Mouse (Mus musculus) embryonic facial prominence, embryonic 10.5 days (tissue): ENCODE measurements around the gene Syce2. TPM values are rescaled to one million over a fixed set of nuclear protein-coding genes. Genes with fewer than 3 reads are reported as not detected.
A peak's percentile ranks its signal among the peaks of the same experiment; 100 is the strongest.

Source experiments
- DNase-seq: peaks from one replicate; pipeline ENCODE4 v3.0.0-alpha.2; 2017; ENCODE audit warnings: low spot score
- H3K27ac ChIP-seq: fragments of 300-500 bp; sonication (generic); replicated peaks from 2 replicates; pipeline ENCODE4 v1.5.1; 2016; ENCODE audit warnings: mild to moderate bottlenecking
- H3K27me3 ChIP-seq: fragments of 300-500 bp; sonication (generic); replicated peaks from 2 replicates; pipeline ENCODE4 v1.6.1; 2016; ENCODE audit warnings: low read depth, mild to moderate bottlenecking; ENCODE audit not compliant: poor library complexity, severe bottlenecking
- H3K36me3 ChIP-seq: fragments of 300-500 bp; sonication (generic); replicated peaks from 2 replicates; pipeline ENCODE4 v1.6.1; 2016; ENCODE audit warnings: mild to moderate bottlenecking, moderate library complexity
- H3K4me1 ChIP-seq: fragments of 300-500 bp; sonication (generic); 2 replicates; pipeline ENCODE4 v1.6.1; 2016
- H3K4me3 ChIP-seq: fragments of 300-500 bp; sonication (generic); 2 replicates; pipeline ENCODE4 v1.5.1; 2016; ENCODE audit warnings: mild to moderate bottlenecking, moderate library complexity
- H3K9me3 ChIP-seq: fragments of 300-500 bp; sonication (generic); 2 replicates; pipeline ENCODE4 v1.6.1; 2016; ENCODE audit warnings: mild to moderate bottlenecking
- WGBS: fragments of 180-500 bp; shearing (Covaris S2); methylation state at CpG from one replicate; pipeline ENCODE4 v1.1.7; 2016; 5-methylcytosine and 5-hydroxymethylcytosine counted together
- polyA plus RNA-seq: library from polyadenylated mRNA; unstranded; fragments of >200 nt; fragmentation: Nextera tagmentation; extraction: Ambion mirVana; gene quantifications from 2 replicates; pipeline ENCODE4 v1.2.1, GENCODE M21; 2016

Gene Syce2
- polyA plus RNA-seq, 1 experiment from 2014 or later = 83.7 TPM

- Histone ChIP-seq H3K9me3 (no peaks in the 10 kb centered on the region), H3K27me3 (peaks cover 51% of the 10 kb centered on the region), H3K4me3 (no peak overlapping the region), H3K36me3 (no peaks in the 10 kb centered on the region), H3K4me1 (peaks cover 13% of the 10 kb centered on the region), H3K27ac (no peak overlapping the region)
- no peak for DNase-seq
- 76% methylated on average over 7 of the region's 7 CpGs for WGBS
Measured at GRCm38 (mm10) chr8:84925557-84925956, 53.6 kb downstream of the Syce2 start.

DNA sequence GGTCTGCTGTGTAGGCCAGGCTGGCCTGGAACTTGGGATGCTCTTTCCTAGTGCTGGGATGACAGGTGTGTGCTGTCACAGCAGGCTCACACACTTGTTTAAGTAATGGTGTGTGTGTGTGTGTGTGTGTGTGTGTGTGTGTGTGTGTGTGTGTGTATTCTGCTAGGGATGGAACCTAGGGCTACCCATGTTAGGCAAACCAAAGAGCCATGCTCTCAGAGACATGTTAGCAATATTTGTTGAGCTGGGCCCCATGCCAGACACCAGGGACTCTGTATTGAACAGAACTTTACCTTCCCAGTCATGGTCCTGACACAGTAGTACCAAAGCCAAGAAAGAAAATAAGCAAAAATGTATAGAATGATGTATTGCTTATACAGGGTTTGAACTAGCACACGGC is 55.6 kb downstream of the Syce2 start:
- no peak for DNase-seq
- no peaks in the 10 kb centered on the region for H3K9me3 ChIP-seq
- 83% methylated on average over 1 of the region's 1 CpGs for WGBS
- no peaks in the 10 kb centered on the region for H3K36me3 ChIP-seq
- peaks cover 13% of the 10 kb centered on the region for H3K4me1 ChIP-seq
- no peak overlapping the region for H3K27ac ChIP-seq
- no peak overlapping the region for H3K4me3 ChIP-seq
- H3K27me3 ChIP-seq = peaks cover 71% of the 10 kb centered on the region

- Histone ChIP-seq H3K36me3 (no peaks in the 10 kb centered on the region), H3K9me3 (no peaks in the 10 kb centered on the region), H3K27ac (no peak overlapping the region), H3K4me3 (peak overlapping the region; percentile 57), H3K27me3 (peaks cover 75% of the 10 kb centered on the region), H3K4me1 (peaks cover 13% of the 10 kb centered on the region)
- peak; percentile 85 for DNase-seq
- 3% methylated on average over 52 of the region's 52 CpGs for WGBS
Measured at GRCm38 (mm10) chr8:84928456-84929306, 56.8 kb downstream of the Syce2 start.

- Histone ChIP-seq H3K4me3 (no peak overlapping the region), H3K9me3 (no peaks in the 10 kb centered on the region), H3K27ac (no peak overlapping the region), H3K36me3 (no peaks in the 10 kb centered on the region), H3K4me1 (peaks cover 29% of the 10 kb centered on the region), H3K27me3 (peaks cover 82% of the 10 kb centered on the region)
- no peak for DNase-seq
- WGBS = 92% methylated on average over 13 of the region's 13 CpGs
Measured at GRCm38 (mm10) chr8:84930582-84930981, 58.7 kb downstream of the Syce2 start.

DNA sequence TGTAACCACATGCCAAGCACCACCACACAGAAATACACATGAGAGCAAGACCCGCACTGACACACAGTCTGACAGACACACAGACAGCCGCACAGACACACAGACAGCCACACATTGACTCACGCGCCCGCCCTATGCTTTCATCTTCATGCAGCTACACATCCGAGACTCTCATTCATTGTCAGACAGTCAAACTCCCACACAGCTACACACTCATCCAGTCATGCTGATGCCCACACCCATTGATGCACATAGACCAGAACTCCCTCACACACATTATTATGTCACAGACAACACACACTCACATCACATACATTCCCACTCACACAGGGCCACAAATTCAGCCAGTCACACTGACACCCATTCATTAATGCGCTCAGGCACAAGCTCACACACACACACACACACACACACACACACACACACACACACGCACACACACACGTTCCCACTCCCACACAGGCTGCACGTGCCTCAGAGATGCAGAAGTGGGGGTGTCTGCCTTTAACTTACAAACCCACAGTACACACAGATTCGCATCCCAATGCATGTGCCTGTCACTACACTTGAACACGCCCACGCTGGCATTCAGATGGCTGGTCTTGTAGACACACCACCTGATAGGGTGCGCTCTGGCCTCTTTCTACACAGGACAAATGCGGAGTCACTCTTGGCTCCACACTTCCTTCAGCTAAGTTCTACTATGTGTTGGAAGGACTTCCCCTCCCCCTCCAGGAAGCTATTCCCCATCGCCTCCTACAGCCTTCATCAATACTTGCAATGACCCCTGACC is 62.1 kb downstream of the Syce2 start:
- peaks cover 95% of the 10 kb centered on the region for H3K27me3 ChIP-seq
- peaks cover 35% of the 10 kb centered on the region for H3K4me1 ChIP-seq
- H3K9me3 ChIP-seq = no peaks in the 10 kb centered on the region
- H3K36me3 ChIP-seq = no peaks in the 10 kb centered on the region
- 84% methylated on average over 16 of the region's 16 CpGs for WGBS
- H3K4me3 ChIP-seq = no peak overlapping the region
- no peak overlapping the region for H3K27ac ChIP-seq
- DNase-seq = no peak

DNA sequence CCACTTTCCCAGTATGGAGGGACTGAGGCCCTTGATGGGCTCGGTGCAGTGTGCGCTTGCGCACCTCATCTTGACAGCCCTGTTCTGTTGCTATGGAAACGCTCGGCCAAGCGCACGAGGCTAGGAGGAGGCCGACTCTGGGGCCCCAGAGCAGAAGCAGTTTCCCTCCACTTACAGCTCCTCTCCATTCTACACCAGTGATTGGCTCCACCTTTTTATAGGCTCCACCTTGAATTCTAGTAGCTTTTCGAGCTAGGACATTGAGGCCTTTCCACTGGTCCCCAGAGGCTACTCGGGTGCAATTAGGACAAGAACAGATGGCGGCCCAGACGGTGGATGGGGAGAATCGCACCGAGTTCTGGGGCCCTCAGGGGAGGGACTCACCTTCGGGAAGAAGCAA is 62.9 kb downstream of the Syce2 start:
- peak; percentile 81 for DNase-seq
- H3K36me3 ChIP-seq = no peaks in the 10 kb centered on the region
- no peak overlapping the region for H3K27ac ChIP-seq
- peaks cover 90% of the 10 kb centered on the region for H3K27me3 ChIP-seq
- H3K4me1 ChIP-seq = peaks cover 31% of the 10 kb centered on the region
- 1% methylated on average over 15 of the region's 15 CpGs for WGBS
- peak overlapping the region; percentile 31 for H3K4me3 ChIP-seq
- no peaks in the 10 kb centered on the region for H3K9me3 ChIP-seq

DNA sequence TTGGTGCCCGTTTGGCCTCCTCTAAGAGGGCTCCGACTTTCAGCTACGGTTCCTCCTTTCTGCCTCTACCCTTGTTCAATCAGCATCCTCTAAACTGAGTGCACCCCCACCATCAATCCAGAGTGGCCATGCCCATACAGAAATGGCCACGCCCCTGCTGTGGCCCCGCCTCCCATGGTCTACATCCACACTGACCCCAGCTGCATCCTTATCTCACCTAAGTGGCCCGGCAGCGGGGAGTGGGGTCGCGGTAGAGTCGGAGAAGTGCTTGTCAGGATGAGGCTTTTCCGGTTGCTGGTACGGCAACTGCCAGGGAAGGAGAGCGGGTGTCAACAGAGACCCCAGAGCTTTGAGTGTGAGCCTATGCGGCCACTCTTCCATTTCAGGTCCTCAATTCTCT is 63.6 kb downstream of the Syce2 start:
- Histone ChIP-seq H3K9me3 (no peaks in the 10 kb centered on the region), H3K27ac (no peak overlapping the region), H3K27me3 (peaks cover 87% of the 10 kb centered on the region), H3K36me3 (no peaks in the 10 kb centered on the region), H3K4me1 (peaks cover 31% of the 10 kb centered on the region), H3K4me3 (peak overlapping the region; percentile 31; the same call in 1 of the 2 replicates)
- WGBS = 5% methylated on average over 14 of the region's 14 CpGs
- peak; percentile 30 for DNase-seq

GRCm38 (mm10) chr8:84936041-84936961 is 64.4 kb downstream of the Syce2 start:
- H3K27ac ChIP-seq = peak overlapping the region; percentile 48
- WGBS = 24% methylated on average over 23 of the region's 23 CpGs
- no peak for DNase-seq

DNA sequence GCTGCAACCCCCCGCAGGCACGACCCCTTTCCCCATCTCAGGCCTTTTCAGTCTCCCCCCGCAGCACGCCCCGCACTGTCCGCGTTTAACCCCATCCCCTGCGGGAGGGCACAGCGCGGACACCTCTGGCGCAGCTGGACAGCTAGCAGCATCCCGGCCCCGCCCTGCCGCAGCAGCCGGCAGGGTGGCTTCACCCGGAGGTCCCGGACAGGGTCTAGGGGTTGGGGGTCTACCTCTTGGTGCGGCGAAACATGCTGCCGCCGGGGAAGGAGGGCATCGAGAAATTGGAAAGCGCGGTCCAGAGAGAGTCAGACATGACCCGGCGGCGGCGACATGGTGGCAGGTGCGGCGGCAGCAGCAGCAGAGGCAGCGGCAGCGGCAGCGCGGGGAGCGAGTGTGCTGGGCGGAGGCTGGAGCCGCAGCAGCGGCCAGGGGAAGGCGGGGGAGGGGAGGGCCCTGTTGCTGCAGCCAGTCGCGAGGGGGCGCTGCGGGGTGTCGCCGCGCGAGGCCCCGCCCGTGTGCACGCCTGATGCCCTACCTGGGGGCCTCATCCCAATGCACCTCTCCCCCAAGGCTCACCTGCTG is 65.1 kb downstream of the Syce2 start, which contains the start of gene Mast1:
Gene Mast1 (minus strand): TSS at position 398 of the 585 bp plus-strand sequence.
- peaks cover 31% of the 10 kb centered on the region for H3K4me1 ChIP-seq
- H3K4me3 ChIP-seq = peak within 1 kb of the TSS; percentile 62
- H3K36me3 ChIP-seq = no peaks in the 10 kb centered on the region
- peaks cover 84% of the 10 kb centered on the region for H3K27me3 ChIP-seq
- peak; percentile 83 for DNase-seq
- WGBS = under 1% methylated on average over 50 of the region's 50 CpGs
- peak within 1 kb of the TSS; percentile 48 for H3K27ac ChIP-seq
- no peaks in the 10 kb centered on the region for H3K9me3 ChIP-seq

More at GRCm38 (mm10) chr8:84936041-84936961, 64.4 kb downstream of the Syce2 start:
- Histone ChIP-seq H3K4me1 (peaks cover 31% of the 10 kb centered on the region), H3K9me3 (no peaks in the 10 kb centered on the region), H3K36me3 (no peaks in the 10 kb centered on the region), H3K4me3 (peak overlapping the region; percentile 62), H3K27me3 (peaks cover 85% of the 10 kb centered on the region)
